Mouse (Mus musculus) sigmoid colon, adult 10 weeks (tissue): ENCODE data around the gene 3110082I17Rik. TPM values are rescaled to one million over a fixed set of nuclear protein-coding genes. Genes with fewer than 3 reads are reported as not detected.

Experiments used
- polyA plus RNA-seq: library from polyadenylated mRNA; stranded (reverse); fragments of 350-450 nt; fragmentation: Illumina TruSeq; extraction: RNeasy Lipid Tissue Mini Kit (QIAGEN cat#74804); gene quantifications from one replicate; pipeline ENCODE4 v1.2.3, GENCODE M21; 2014; ENCODE audit warnings: low read depth, low replicate concordance

Gene 3110082I17Rik
- polyA plus RNA-seq, result 0.76 TPM

GRCm38 (mm10) chr5:139460384-139461067 lies at the start of gene 3110082I17Rik:
Gene 3110082I17Rik, minus strand, starts transcription at chr5:139460527.

GRCm38 (mm10) chr5:139484185-139484814 lies 24.0 kb upstream of the 3110082I17Rik start, which contains the start of gene Zfand2a:
Gene Zfand2a, minus strand, starts transcription at chr5:139484549.

GRCm38 (mm10) chr5:139423026-139423865 lies 37.1 kb downstream of the 3110082I17Rik start, which contains the start of gene Gper1:
Gene Gper1, plus strand, starts transcription at chr5:139423151.

GRCm38 (mm10) chr5:139404801-139405401 lies 55.4 kb downstream of the 3110082I17Rik start, which contains the start of gene C130050O18Rik:
Gene C130050O18Rik, plus strand, starts transcription at chr5:139405280.

GRCm38 (mm10) chr5:139377468-139378270 lies 82.7 kb downstream of the 3110082I17Rik start, which contains the start of gene Gpr146:
Gene Gpr146, plus strand, starts transcription at chr5:139377697.

GRCm38 (mm10) chr5:139352317-139352716 lies 108.0 kb downstream of the 3110082I17Rik start, which contains the start of gene Cyp2w1:
Gene Cyp2w1, plus strand, starts transcription at chr5:139352617.

GRCm38 (mm10) chr5:139351134-139351533 lies 109.2 kb downstream of the 3110082I17Rik start, which contains the start of gene Cox19:
Gene Cox19, minus strand, starts transcription at chr5:139351418.

GRCm38 (mm10) chr5:139325395-139325966 lies 134.8 kb downstream of the 3110082I17Rik start, which contains the start of gene Adap1:
Gene Adap1, minus strand, starts transcription at chr5:139325622.

Other genes with a start within 250 kb of the 3110082I17Rik start
- 7.7 TPM for gene Get4, start 208.2 kb downstream of the 3110082I17Rik start, polyA plus RNA-seq
- not detected for gene Adap1, start 134.9 kb downstream of the 3110082I17Rik start, polyA plus RNA-seq
- 11.8 TPM for gene Cox19, start 109.1 kb downstream of the 3110082I17Rik start, polyA plus RNA-seq
- gene Cyp2w1, start 107.9 kb downstream of the 3110082I17Rik start, polyA plus RNA-seq, result not detected
- gene Gpr146, start 82.8 kb downstream of the 3110082I17Rik start, polyA plus RNA-seq, result 1.0 TPM
- not detected for gene C130050O18Rik, start 55.2 kb downstream of the 3110082I17Rik start, polyA plus RNA-seq
- gene Gper1, start 37.4 kb downstream of the 3110082I17Rik start, polyA plus RNA-seq, result not detected
- gene Zfand2a, start 24.0 kb upstream of the 3110082I17Rik start, polyA plus RNA-seq, result 12.1 TPM
- gene Uncx, start 83.0 kb upstream of the 3110082I17Rik start, polyA plus RNA-seq, result not detected